Mouse (Mus musculus) heart, adult 2 months (tissue): ENCODE measurements around the gene Gucd1. TPM values are rescaled to one million over a fixed set of nuclear protein-coding genes. Genes with fewer than 3 reads are reported as not detected.

Experiments used
- DNase-seq, 2 experiments: peaks; one replicate each; pipeline ENCODE4 v3.0.0; 2021
- H3K27ac ChIP-seq: fragments of 200-600 bp; 2 replicates; pipeline ENCODE4 v1.8.1; 2022
- H3K27me3 ChIP-seq: fragments of 200-500 bp; 2 replicates; pipeline ENCODE4 v1.6.1; 2012; ENCODE audit warnings: mild to moderate bottlenecking, low read length, inconsistent platforms, mixed read lengths; ENCODE audit not compliant: control insufficient read depth, insufficient read depth
- H3K36me3 ChIP-seq: fragments of 200-500 bp; 2 replicates; pipeline ENCODE4 v1.6.1; 2012; ENCODE audit warnings: low read length, inconsistent platforms; ENCODE audit not compliant: control insufficient read depth, insufficient read depth
- H3K4me1 ChIP-seq: fragments of 200-500 bp; 2 replicates; pipeline ENCODE4 v1.6.1; 2011; ENCODE audit warnings: low read length; ENCODE audit not compliant: control insufficient read depth, insufficient read depth
- H3K4me3 ChIP-seq: fragments of 200-600 bp; 2 replicates; pipeline ENCODE4 v1.8.1; 2022
- H3K79me2 ChIP-seq: fragments of 200-500 bp; replicated peaks from 2 replicates; pipeline ENCODE4 v1.6.1; 2012; ENCODE audit warnings: mild to moderate bottlenecking, inconsistent platforms, low read length, moderate library complexity, mixed read lengths; ENCODE audit not compliant: control insufficient read depth, insufficient read depth
- H3K9ac ChIP-seq: fragments of 200-500 bp; 2 replicates; pipeline ENCODE4 v1.6.1; 2012; ENCODE audit warnings: low read depth, mild to moderate bottlenecking, control low read depth, inconsistent platforms, low read length, mixed read lengths
- CTCF ChIP-seq: fragments of 200-600 bp; IDR thresholded peaks from 2 replicates; pipeline ENCODE4 v1.8.1; 2022; ENCODE audit warnings: antibody characterized with exemption, mild to moderate bottlenecking, moderate library complexity
- EP300 ChIP-seq: fragments of 200-500 bp; IDR thresholded peaks from 2 replicates; pipeline ENCODE4 v1.6.1; 2011; ENCODE audit warnings: low read depth, low read length, control low read depth; ENCODE audit not compliant: insufficient read depth
- POLR2A ChIP-seq: fragments of 200-500 bp; IDR thresholded peaks from 2 replicates; pipeline ENCODE4 v1.6.1; 2011; ENCODE audit warnings: mild to moderate bottlenecking, low read depth, low read length, control low read depth; ENCODE audit not compliant: insufficient read depth
- WGBS: fragments of 180-500 bp; shearing (Covaris S2); methylation state at CpG from one replicate; pipeline ENCODE4 v1.1.7; 2018; 5-methylcytosine and 5-hydroxymethylcytosine counted together
- intact Hi-C: fragments of 180-260 bp; cut with DNase I; formaldehyde crosslinking; loops from one replicate; pipeline ENCODE4 v1.15.1; 2025
- polyA plus RNA-seq: library from polyadenylated mRNA; depleted of rRNA; stranded (reverse); fragments of >200 nt; gene quantifications from 2 replicates; pipeline ENCODE4 v1.2.3, GENCODE M21; 2012
- total RNA-seq, 2 experiments: library from RNA; stranded (reverse); gene quantifications; 2 replicates each; pipeline ENCODE4 v1.2.3; 2021

The Gucd1 gene
- total and polyA plus RNA-seq, 3 experiments = 33.2 to 44.7 (median 37.7) TPM

- H3K36me3 ChIP-seq = peaks cover 9% of the 10 kb centered on the region
- peaks cover 15% of the 10 kb centered on the region for H3K4me1 ChIP-seq
- H3K4me3 ChIP-seq = peak within 1 kb of the TSS; percentile 98
- no peaks in the 10 kb centered on the region for H3K27me3 ChIP-seq
- peak within 1 kb of the TSS; percentile 99 for H3K27ac ChIP-seq
- under 1% methylated on average over 51 of the region's 52 CpGs for WGBS
- intact Hi-C loops = loop anchor here (2.0 kb wide), 1 partner anchor 304 kb away; the partner anchor contains the start of gene Specc1l
- peak within 1 kb of the TSS; percentile 97 for H3K9ac ChIP-seq
- DNase-seq = peak; percentile 92 to 97
- no peak for TF ChIP-seq EP300
- TF ChIP-seq CTCF = no peak
- TF ChIP-seq POLR2A = peak; percentile 69
- peaks cover 1% of the 10 kb centered on the region; the same call in 1 of the 2 replicates for H3K79me2 ChIP-seq
Observed at GRCm38 (mm10) chr10:75517073-75517757, 557 bp downstream of the Gucd1 start, which contains the start of gene Snrpd3. Snrpd3 (plus strand) TSS chr10:75517551.

GRCm38 (mm10) chr10:75516724-75517072, 1.1 kb downstream of the Gucd1 start:
- H3K4me1 ChIP-seq = peaks cover 15% of the 10 kb centered on the region
- peak overlapping the region; percentile 98 for H3K4me3 ChIP-seq
- TF ChIP-seq EP300 (0 out of 2 replicates have a peak, but pooled peaks have one; percentile 2), POLR2A (no peak)
- H3K27me3 ChIP-seq = no peaks in the 10 kb centered on the region
- no peak for DNase-seq
- H3K79me2 ChIP-seq = peaks cover 1% of the 10 kb centered on the region; the same call in 1 of the 2 replicates
- H3K9ac ChIP-seq = peak overlapping the region; percentile 97
- intact Hi-C loops = loop anchor here (2.0 kb wide), 1 partner anchor 304 kb away; the partner anchor contains the start of gene Specc1l
- peak overlapping the region; percentile 99 for H3K27ac ChIP-seq
- H3K36me3 ChIP-seq = peaks cover 9% of the 10 kb centered on the region
- WGBS = 0% methylated on average over 12 of the region's 12 CpGs

- peaks cover 14% of the 10 kb centered on the region for H3K4me1 ChIP-seq
- peak overlapping the region; percentile 98 for H3K4me3 ChIP-seq
- H3K9ac ChIP-seq = peak overlapping the region; percentile 97
- WGBS = 18% methylated on average over 8 of the region's 8 CpGs
- DNase-seq = no peak
- H3K79me2 ChIP-seq = peaks cover 1% of the 10 kb centered on the region; the same call in 1 of the 2 replicates
- no peaks in the 10 kb centered on the region for H3K27me3 ChIP-seq
- H3K36me3 ChIP-seq = peaks cover 6% of the 10 kb centered on the region
- H3K27ac ChIP-seq = peak overlapping the region; percentile 99
- intact Hi-C loops = loop anchor here (2.0 kb wide), 1 partner anchor 303 kb away; the partner anchor contains the start of gene Specc1l
- TF ChIP-seq CTCF (no peak), EP300 (no peak), POLR2A (no peak)
Observed at GRCm38 (mm10) chr10:75516038-75516723, 1.6 kb downstream of the Gucd1 start.

- 58% methylated on average over 4 of the region's 4 CpGs for WGBS
- Histone ChIP-seq H3K79me2 (no peaks in the 10 kb centered on the region; the same call in 1 of the 2 replicates), H3K4me3 (no peak overlapping the region; the same call in 1 of the 2 replicates), H3K9ac (peak overlapping the region; percentile 14; the same call in 1 of the 2 replicates), H3K36me3 (peaks cover 6% of the 10 kb centered on the region), H3K27ac (peak overlapping the region; percentile 99), H3K27me3 (no peaks in the 10 kb centered on the region), H3K4me1 (peaks cover 16% of the 10 kb centered on the region)
- intact Hi-C loops = loop anchor here (2.0 kb wide), 1 partner anchor 303 kb away; the partner anchor contains the start of gene Specc1l
- DNase-seq = no peak
- TF ChIP-seq EP300 (no peak), CTCF (no peak), POLR2A (no peak)
Observed at GRCm38 (mm10) chr10:75515216-75516037, 2.3 kb downstream of the Gucd1 start.

- H3K4me3 ChIP-seq = no peak overlapping the region
- no peaks in the 10 kb centered on the region for H3K27me3 ChIP-seq
- H3K9ac ChIP-seq = no peak overlapping the region
- TF ChIP-seq CTCF = no peak
- H3K27ac ChIP-seq = no peak overlapping the region
- peaks cover 19% of the 10 kb centered on the region for H3K4me1 ChIP-seq
- DNase-seq = no peak
- no peaks in the 10 kb centered on the region; the same call in 1 of the 2 replicates for H3K79me2 ChIP-seq
- H3K36me3 ChIP-seq = peaks cover 4% of the 10 kb centered on the region; the same call in 1 of the 2 replicates
- intact Hi-C loops = no loop called here
- 50% methylated on average over 7 of the region's 7 CpGs for WGBS
Observed at GRCm38 (mm10) chr10:75514361-75514760, 3.4 kb downstream of the Gucd1 start.
